In genomic region chr19:3768697-3769383, GRCm38 (mm10) we compare ENCODE assay signal across 8 mouse cellular contexts. TPM values are rescaled to one million over a fixed set of nuclear protein-coding genes. Genes with fewer than 3 reads are reported as not detected.
DNase-seq lines count a peak whose midpoint lies in the region; ATAC-seq lines count a peak whose summit lies in the region.

No protein-coding gene starts in this region.

- 1% methylated on average over 60 of the region's 60 CpGs for WGBS in intestine, embryonic 16.5 days
- WGBS in limb, embryonic 13.5 days = 2% methylated on average over 57 of the region's 60 CpGs
- 1% methylated on average over 59 of the region's 60 CpGs for WGBS in midbrain, embryonic 14.5 days

- peak overlapping the region; percentile 97 for H3K4me3 ChIP-seq in intestine, embryonic 16.5 days (ENCODE audit: low read length)
- peak overlapping the region; percentile 95 for H3K4me3 ChIP-seq in limb, embryonic 13.5 days
- peak overlapping the region; percentile 99 for H3K4me3 ChIP-seq in midbrain, embryonic 14.5 days (replicated peaks; ENCODE audit: low read depth, low read length)

- peak; percentile 77 for DNase-seq in left cerebral cortex, adult 11 months (ENCODE audit: low spot score)
- DNase-seq in left cerebral cortex, adult 9 months (ENCODE audit: low spot score in 2 of 2) = no peak
- DNase-seq in embryo, embryonic 10.5 days (ENCODE audit: low spot score) = peak; percentile 93
- DNase-seq in gastrocnemius, postnatal 4 days (ENCODE audit: low spot score in 2 of 2) = peak; percentile 94 to 95
- DNase-seq in midbrain, embryonic 14.5 days = peak; percentile 96
- peak; percentile 87 to 94 for DNase-seq in spleen, adult 18-20 months

- H3K27me3 ChIP-seq in intestine, embryonic 16.5 days (replicated peaks; ENCODE audit: control insufficient read depth, insufficient read depth, low read length) = no peaks in the 10 kb centered on the region
- H3K27me3 ChIP-seq in limb, embryonic 13.5 days = no peaks in the 10 kb centered on the region
- no peaks in the 10 kb centered on the region for H3K27me3 ChIP-seq in midbrain, embryonic 14.5 days (ENCODE audit: control insufficient read depth, insufficient read depth, low read length)

- H3K9ac ChIP-seq in intestine, embryonic 16.5 days (ENCODE audit: low read depth, low read length) = peak overlapping the region; percentile 100
- H3K9ac ChIP-seq in limb, embryonic 13.5 days = peak overlapping the region; percentile 100
- H3K9ac ChIP-seq in midbrain, embryonic 14.5 days (replicated peaks; ENCODE audit: low read length) = peak overlapping the region; percentile 100

- peak; percentile 92 for ATAC-seq in intestine, embryonic 16.5 days
- peak; percentile 92 for ATAC-seq in limb, embryonic 13.5 days (ENCODE audit: low FRiP score, low read depth)
- peak; percentile 89 for ATAC-seq in midbrain, embryonic 14.5 days (ENCODE audit: low FRiP score, low TSS enrichment)

- H3K4me2 ChIP-seq in intestine, embryonic 16.5 days (ENCODE audit: low read depth, low read length) = peak overlapping the region; percentile 90
- peak overlapping the region; percentile 89 for H3K4me2 ChIP-seq in limb, embryonic 13.5 days (replicated peaks)
- H3K4me2 ChIP-seq in midbrain, embryonic 14.5 days (ENCODE audit: low read length) = peak overlapping the region; percentile 90

- peak overlapping the region; percentile 100 for H3K27ac ChIP-seq in intestine, embryonic 16.5 days (ENCODE audit: low read length)
- peak overlapping the region; percentile 100 for H3K27ac ChIP-seq in limb, embryonic 13.5 days
- peak overlapping the region; percentile 100 for H3K27ac ChIP-seq in midbrain, embryonic 14.5 days (replicated peaks; ENCODE audit: low read depth, low read length)

- peaks cover 4% of the 10 kb centered on the region; the same call in 1 of the 2 replicates for H3K36me3 ChIP-seq in intestine, embryonic 16.5 days (ENCODE audit: control insufficient read depth, insufficient read depth, low read length)
- peaks cover 4% of the 10 kb centered on the region; the same call in 1 of the 2 replicates for H3K36me3 ChIP-seq in limb, embryonic 13.5 days
- no peaks in the 10 kb centered on the region for H3K36me3 ChIP-seq in midbrain, embryonic 14.5 days (ENCODE audit: control insufficient read depth, insufficient read depth, low read length)

- peaks cover 11% of the 10 kb centered on the region for H3K4me1 ChIP-seq in intestine, embryonic 16.5 days (ENCODE audit: control insufficient read depth, insufficient read depth, low read length)
- peaks cover 23% of the 10 kb centered on the region for H3K4me1 ChIP-seq in limb, embryonic 13.5 days
- peaks cover 24% of the 10 kb centered on the region for H3K4me1 ChIP-seq in midbrain, embryonic 14.5 days (ENCODE audit: control insufficient read depth, insufficient read depth, low read length)

- H3K9me3 ChIP-seq in intestine, embryonic 16.5 days (ENCODE audit: control insufficient read depth, low read length) = no peaks in the 10 kb centered on the region
- H3K9me3 ChIP-seq in limb, embryonic 13.5 days = no peaks in the 10 kb centered on the region
- no peaks in the 10 kb centered on the region for H3K9me3 ChIP-seq in midbrain, embryonic 14.5 days (ENCODE audit: control insufficient read depth, low read length)

RNA-seq across cellular contexts. Expression of gene Kmt5b, which starts 1.6 kb away (rescaled TPM):
- total RNA-seq in gastrocnemius, postnatal 4 days (2021) = 10 to 100 TPM; 34.5 to 37.1 TPM
- 16.5 and 17.7 TPM in 2 replicates for polyA plus RNA-seq in intestine, embryonic 16.5 days (2015; fragmentation: Nextera tagmentation; extraction: Ambion mirVana)
- 30.4 and 31.2 TPM in 2 replicates for polyA plus RNA-seq in limb, embryonic 13.5 days (2015; fragmentation: Nextera tagmentation; extraction: Ambion mirVana)
- 55.6 and 74.0 TPM in 2 replicates for polyA plus RNA-seq in midbrain, embryonic 14.5 days (2014; fragmentation: Nextera tagmentation; extraction: Ambion mirVana)

Comparison
In these comparisons a context has a peak if more than half of its experiments do, and no peak if none do; other contexts are left out.
1. DNase-seq: peak in left cerebral cortex, adult 11 months (single experiment), embryo, embryonic 10.5 days (single experiment), gastrocnemius, postnatal 4 days (2 of 2), midbrain, embryonic 14.5 days (single experiment) and spleen, adult 18-20 months (2 of 2); none in left cerebral cortex, adult 9 months (0 of 2).
2. Peak in every context shown above with its lines, with median percentiles within 50 percentile points of each other: ATAC-seq, H3K27ac ChIP-seq, H3K4me2 ChIP-seq, H3K4me3 ChIP-seq and H3K9ac ChIP-seq.